Mouse (Mus musculus) ZHBTc4 (cell line): ENCODE data around the gene Gm21095.
"Not testable (repeated sequence)": the region's sequence is repeated elsewhere in the genome, so short reads cannot be mapped to it uniquely, and the experiment has no call there.

Experiments used
- DNase-seq: peaks from one replicate; pipeline ENCODE4 v3.0.0-alpha.2; 2011; ENCODE audit warnings: low read depth, low spot score

The Gm21095 gene

DNA sequence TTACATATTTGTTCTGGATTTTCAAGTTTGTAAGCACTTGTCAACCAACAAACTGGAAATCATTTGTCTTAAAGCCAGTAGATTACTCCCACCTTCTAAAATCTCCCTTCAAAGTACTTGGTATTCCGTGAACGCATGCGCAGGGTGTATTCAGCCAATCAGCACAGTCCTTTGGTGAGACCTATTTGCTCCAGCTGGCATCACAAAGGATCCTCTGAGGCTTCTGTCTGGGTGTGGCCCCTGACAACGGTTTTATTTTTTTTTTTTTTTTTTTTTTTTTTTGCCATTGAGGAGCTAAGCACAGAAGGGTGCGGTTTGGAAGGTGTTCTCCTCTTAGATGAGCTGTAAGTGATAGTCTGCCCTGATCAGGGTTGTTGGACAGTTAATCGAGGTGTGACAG is at the start of gene Gm21095:
TSS of gene Gm21095 (plus strand) at position 301 of the 400 bp plus-strand sequence.
- not testable (repeated sequence) for DNase-seq
